Mouse (Mus musculus) C2C12 (cell line): ENCODE measurements around the gene Rnls.
A peak's percentile ranks its signal among the peaks of the same experiment; 100 is the strongest.

Source experiments
- CTCF ChIP-seq: IDR thresholded peaks from one replicate; pipeline ENCODE4 v1.5.1; 2011; ENCODE audit not compliant: control insufficient read depth, insufficient read depth, insufficient read length
- MYOD1 ChIP-seq: IDR thresholded peaks from one replicate; pipeline ENCODE4 v1.6.1; 2011; ENCODE audit warnings: low read depth; ENCODE audit not compliant: control insufficient read depth, insufficient read length
- USF1 ChIP-seq: IDR thresholded peaks from one replicate; pipeline ENCODE4 v1.6.1; 2011; ENCODE audit warnings: low read depth, mild to moderate bottlenecking, control low read depth, moderate library complexity

DNA sequence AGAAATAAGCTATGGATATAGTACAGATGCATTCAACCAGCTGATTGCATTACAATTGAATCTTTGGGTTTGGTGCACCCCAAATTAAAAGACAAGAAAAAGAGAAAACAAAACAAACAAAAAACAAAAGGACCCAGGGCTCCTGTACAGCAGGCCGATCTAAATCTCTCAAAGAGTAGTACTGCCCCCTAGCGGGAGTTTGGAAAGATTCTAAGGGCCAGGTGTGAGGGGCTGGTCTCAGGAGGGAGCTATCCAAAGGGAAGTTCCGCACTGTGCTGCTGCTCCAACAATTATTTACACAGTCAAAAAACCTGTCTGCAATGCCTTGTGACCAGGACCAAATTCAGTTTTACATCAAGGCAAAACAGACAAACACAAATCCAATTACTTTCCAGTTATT lies 165.1 kb downstream of the Rnls start:
- TF ChIP-seq CTCF: peak; percentile 16
- no peak for TF ChIP-seq MYOD1
- no peak for TF ChIP-seq USF1
